Mouse (Mus musculus): ENCODE data around the gene Tada2a. TPM values are rescaled to one million over a fixed set of nuclear protein-coding genes. Genes with fewer than 3 reads are reported as not detected.

Tada2a gene
- polyA plus RNA-seq, 2 experiments, result 36.9 to 56.2 TPM

DNA sequence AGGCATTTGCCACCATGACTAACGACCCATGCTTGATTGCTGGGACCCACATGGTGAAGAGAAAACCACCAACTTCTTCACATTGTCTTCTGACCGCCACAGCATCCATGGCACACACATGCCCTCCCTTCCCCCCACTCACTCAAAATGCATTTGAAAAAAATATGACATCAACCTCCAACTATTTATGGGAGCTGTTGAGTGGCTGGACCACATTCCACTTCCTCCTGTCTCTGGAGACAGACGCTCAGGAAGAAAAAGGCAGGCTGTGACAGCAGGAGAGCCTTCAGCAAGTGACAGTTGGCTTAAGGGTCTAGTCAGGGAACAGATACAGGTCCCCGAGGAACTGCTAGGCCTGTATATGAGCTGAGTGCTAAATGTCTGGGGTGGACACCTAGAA, 49.5 kb downstream of the Tada2a start:
- no peak for TF ChIP-seq POLR2A (IDR thresholded peaks at IDR 0.05; ENCODE audit: borderline replicate concordance, extremely low read depth, insufficient read depth, insufficient read length)
- WGBS, result 72% methylated on average over 4 of the region's 4 CpGs

GRCm38 (mm10) chr11:84079361-84079760, 50.0 kb downstream of the Tada2a start:
- no peak for TF ChIP-seq POLR2A (IDR thresholded peaks at IDR 0.05; ENCODE audit: borderline replicate concordance, extremely low read depth, insufficient read depth, insufficient read length)
- Histone ChIP-seq H3K9ac (ENCODE audit: low read depth, low read length, severe bottlenecking) (no peak overlapping the region), H3K27me3 (ENCODE audit: control insufficient read depth, insufficient read depth, low read length) (no peaks in the 10 kb centered on the region), H3K27ac (replicated peaks; ENCODE audit: low read depth, low read length) (no peak overlapping the region), H3K4me2 (replicated peaks; ENCODE audit: low read depth, low read length, severe bottlenecking) (no peak overlapping the region), H3K4me1 (ENCODE audit: control insufficient read depth, insufficient read depth, low read length) (0 out of 2 replicates have a peak, but pooled peaks cover 2% of the 10 kb centered on the region), H3K9me3 (ENCODE audit: control insufficient read depth, low read length) (no peaks in the 10 kb centered on the region), H3K36me3 (ENCODE audit: control insufficient read depth, insufficient read depth, low read length) (peaks cover 45% of the 10 kb centered on the region), H3K4me3 (replicated peaks; ENCODE audit: low read length) (no peak overlapping the region)
- WGBS, result 93% methylated on average over 11 of the region's 11 CpGs
- DNase-seq (ENCODE audit: low spot score), result no peak
- no peak for ATAC-seq (ENCODE audit: low FRiP score, low read depth)

More for the DNA sequence above, 49.5 kb downstream of the Tada2a start:
- Histone ChIP-seq H3K27ac (replicated peaks; ENCODE audit: low read depth, low read length) (no peak overlapping the region), H3K36me3 (ENCODE audit: control insufficient read depth, insufficient read depth, low read length) (peaks cover 46% of the 10 kb centered on the region), H3K4me3 (replicated peaks; ENCODE audit: low read length) (no peak overlapping the region), H3K4me2 (replicated peaks; ENCODE audit: low read depth, low read length, severe bottlenecking) (no peak overlapping the region), H3K4me1 (ENCODE audit: control insufficient read depth, insufficient read depth, low read length) (0 out of 2 replicates have a peak, but pooled peaks cover 2% of the 10 kb centered on the region), H3K27me3 (ENCODE audit: control insufficient read depth, insufficient read depth, low read length) (no peaks in the 10 kb centered on the region), H3K9me3 (ENCODE audit: control insufficient read depth, low read length) (no peaks in the 10 kb centered on the region), H3K9ac (ENCODE audit: low read depth, low read length, severe bottlenecking) (no peak overlapping the region)
- DNase-seq (ENCODE audit: low spot score), result no peak
- ATAC-seq (ENCODE audit: low FRiP score, low read depth), result no peak

DNA sequence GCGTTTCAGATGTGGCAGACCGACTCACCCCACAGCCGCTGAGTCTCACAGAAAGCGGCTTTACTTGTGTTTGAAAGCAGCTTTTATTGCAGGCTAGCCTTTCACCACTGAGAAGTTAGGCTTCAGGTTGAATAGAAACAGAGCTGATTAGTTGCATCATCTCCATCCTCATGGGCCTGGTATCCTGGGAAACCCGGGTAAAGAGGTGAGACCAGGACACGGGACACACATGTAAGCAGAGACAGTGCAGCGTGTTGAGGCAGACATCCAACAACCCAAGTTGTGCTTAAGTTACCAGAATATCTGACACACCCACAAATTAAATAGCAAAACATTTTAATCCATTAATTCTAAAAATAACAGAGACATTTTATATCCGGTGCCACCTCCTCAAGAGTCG, 50.8 kb downstream of the Tada2a start:
- Histone ChIP-seq H3K4me2 (replicated peaks; ENCODE audit: low read depth, low read length, severe bottlenecking) (no peak overlapping the region), H3K27ac (replicated peaks; ENCODE audit: low read depth, low read length) (no peak overlapping the region), H3K4me3 (replicated peaks; ENCODE audit: low read length) (no peak overlapping the region), H3K4me1 (ENCODE audit: control insufficient read depth, insufficient read depth, low read length) (0 out of 2 replicates have a peak, but pooled peaks cover 4% of the 10 kb centered on the region), H3K9me3 (ENCODE audit: control insufficient read depth, low read length) (no peaks in the 10 kb centered on the region), H3K9ac (ENCODE audit: low read depth, low read length, severe bottlenecking) (no peak overlapping the region), H3K36me3 (ENCODE audit: control insufficient read depth, insufficient read depth, low read length) (peaks cover 38% of the 10 kb centered on the region), H3K27me3 (ENCODE audit: control insufficient read depth, insufficient read depth, low read length) (no peaks in the 10 kb centered on the region)
- WGBS, result 88% methylated on average over 9 of the region's 9 CpGs
- no peak for TF ChIP-seq POLR2A (IDR thresholded peaks at IDR 0.05; ENCODE audit: borderline replicate concordance, extremely low read depth, insufficient read depth, insufficient read length)
- no peak for DNase-seq (ENCODE audit: low spot score)
- no peak for ATAC-seq (ENCODE audit: low FRiP score, low read depth)

DNA sequence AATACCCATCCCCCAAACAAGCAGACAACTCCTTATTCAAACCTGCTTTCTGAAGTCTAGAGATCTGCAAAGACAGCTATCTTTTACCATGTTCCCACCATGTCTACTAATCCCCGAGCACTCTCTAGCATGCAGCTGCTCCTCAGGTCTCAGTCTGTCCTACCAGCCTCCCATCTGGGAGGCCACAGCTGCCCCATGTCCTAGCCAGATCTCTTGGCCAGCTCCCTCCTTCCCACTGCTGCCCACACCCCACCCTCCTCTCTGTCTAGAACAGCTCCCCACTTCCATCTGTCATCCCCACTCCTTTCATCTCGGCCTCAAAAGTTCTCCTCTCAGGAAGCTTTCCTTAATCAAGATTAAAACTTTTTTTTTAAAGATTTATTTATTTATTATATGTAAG, 52.4 kb downstream of the Tada2a start:
- Histone ChIP-seq H3K4me3 (replicated peaks; ENCODE audit: low read length) (no peak overlapping the region), H3K9ac (ENCODE audit: low read depth, low read length, severe bottlenecking) (no peak overlapping the region), H3K4me2 (replicated peaks; ENCODE audit: low read depth, low read length, severe bottlenecking) (no peak overlapping the region), H3K36me3 (ENCODE audit: control insufficient read depth, insufficient read depth, low read length) (peaks cover 24% of the 10 kb centered on the region), H3K27ac (replicated peaks; ENCODE audit: low read depth, low read length) (no peak overlapping the region), H3K9me3 (ENCODE audit: control insufficient read depth, low read length) (no peaks in the 10 kb centered on the region), H3K27me3 (ENCODE audit: control insufficient read depth, insufficient read depth, low read length) (no peaks in the 10 kb centered on the region), H3K4me1 (ENCODE audit: control insufficient read depth, insufficient read depth, low read length) (peaks cover 14% of the 10 kb centered on the region; the same call in 1 of the 2 replicates)
- TF ChIP-seq POLR2A (IDR thresholded peaks at IDR 0.05; ENCODE audit: borderline replicate concordance, extremely low read depth, insufficient read depth, insufficient read length), result no peak
- ATAC-seq (ENCODE audit: low FRiP score, low read depth) (peak; percentile 39; the same call in 1 of the 2 replicates), DNase-seq (ENCODE audit: low spot score) (no peak)
- WGBS, result 83% methylated on average over 2 of the region's 2 CpGs

GRCm38 (mm10) chr11:84073816-84074764, 55.3 kb downstream of the Tada2a start:
- peaks cover 9% of the 10 kb centered on the region; the same call in 1 of the 2 replicates for H3K36me3 ChIP-seq (ENCODE audit: control insufficient read depth, insufficient read depth, low read length)
- TF ChIP-seq POLR2A (IDR thresholded peaks at IDR 0.05; ENCODE audit: borderline replicate concordance, extremely low read depth, insufficient read depth, insufficient read length), result no peak
- no peak for ATAC-seq (ENCODE audit: low FRiP score, low read depth)
- peaks cover 11% of the 10 kb centered on the region; the same call in 1 of the 2 replicates for H3K4me1 ChIP-seq (ENCODE audit: control insufficient read depth, insufficient read depth, low read length)
- 73% methylated on average over 7 of the region's 7 CpGs for WGBS
- H3K9me3 ChIP-seq (ENCODE audit: control insufficient read depth, low read length), result no peaks in the 10 kb centered on the region
- H3K4me3 ChIP-seq (replicated peaks; ENCODE audit: low read length), result no peak overlapping the region
- H3K4me2 ChIP-seq (replicated peaks; ENCODE audit: low read depth, low read length, severe bottlenecking), result no peak overlapping the region
- H3K27me3 ChIP-seq (ENCODE audit: control insufficient read depth, insufficient read depth, low read length), result no peaks in the 10 kb centered on the region
- 0 out of 2 replicates have a peak overlapping the region, but pooled peaks have one; percentile 39 for H3K27ac ChIP-seq (replicated peaks; ENCODE audit: low read depth, low read length)
- no peak overlapping the region for H3K9ac ChIP-seq (ENCODE audit: low read depth, low read length, severe bottlenecking)
- no peak for DNase-seq (ENCODE audit: low spot score)

All from limb, embryonic 14.5 days (tissue).